Mouse (Mus musculus) heart, postnatal 36 days (tissue): Measurements from ENCODE around the gene Nkd1. TPM values are rescaled to one million over a fixed set of nuclear protein-coding genes. Genes with fewer than 3 reads are reported as not detected.

Experiments
- DNase-seq, 2 experiments: peaks; one replicate each; pipeline ENCODE4 v3.0.0; 2021 to 2022
- intact Hi-C: fragments of 180-260 bp; cut with DNase I; formaldehyde crosslinking; loops from one replicate; pipeline ENCODE4 v1.15.1; 2025
- total RNA-seq, 2 experiments: library from RNA; stranded (reverse); gene quantifications; 2 replicates each; pipeline ENCODE4 v1.2.3; 2021

The Nkd1 gene
- total RNA-seq, 2 experiments from 2014 or later = 2.5 to 3.4 TPM

- intact Hi-C loops = no loop called here
- DNase-seq = peak; percentile 26 to 34
Measured at GRCm38 (mm10) chr8:88537998-88538975, 17.1 kb downstream of the Nkd1 start.

GRCm38 (mm10) chr8:88538976-88539371, 17.8 kb downstream of the Nkd1 start:
- intact Hi-C loops = no loop called here
- no peak for DNase-seq

GRCm38 (mm10) chr8:88539963-88540362, 18.8 kb downstream of the Nkd1 start:
- no peak for DNase-seq
- intact Hi-C loops = no loop called here

- intact Hi-C loops = no loop called here
- no peak for DNase-seq
Measured at GRCm38 (mm10) chr8:88542596-88543213, 21.6 kb downstream of the Nkd1 start.

- DNase-seq = no peak
- intact Hi-C loops = no loop called here
Measured at GRCm38 (mm10) chr8:88544677-88545076, 23.5 kb downstream of the Nkd1 start.

- intact Hi-C loops = no loop called here
- no peak for DNase-seq
Measured at GRCm38 (mm10) chr8:88545441-88545840, 24.3 kb downstream of the Nkd1 start.

GRCm38 (mm10) chr8:88546032-88546732, 25.0 kb downstream of the Nkd1 start:
- no peak for DNase-seq
- intact Hi-C loops = no loop called here

GRCm38 (mm10) chr8:88555669-88556068, 34.5 kb downstream of the Nkd1 start:
- intact Hi-C loops = no loop called here
- peak; percentile 67 to 72 for DNase-seq

GRCm38 (mm10) chr8:88559985-88560473, 38.9 kb downstream of the Nkd1 start:
- intact Hi-C loops = no loop called here
- DNase-seq = no peak

GRCm38 (mm10) chr8:88561402-88561801, 40.2 kb downstream of the Nkd1 start:
- intact Hi-C loops = no loop called here
- no peak for DNase-seq

GRCm38 (mm10) chr8:88564256-88564903, 43.2 kb downstream of the Nkd1 start:
- intact Hi-C loops = no loop called here

GRCm38 (mm10) chr8:88566119-88566518, 45.0 kb downstream of the Nkd1 start:
- intact Hi-C loops = no loop called here
- DNase-seq = no peak

More at GRCm38 (mm10) chr8:88564256-88564903, 43.2 kb downstream of the Nkd1 start:
- DNase-seq = no peak

- intact Hi-C loops = no loop called here
- peak; percentile 17 to 42 for DNase-seq
Measured at GRCm38 (mm10) chr8:88567314-88568121, 46.4 kb downstream of the Nkd1 start.

GRCm38 (mm10) chr8:88568211-88568610, 47.1 kb downstream of the Nkd1 start:
- intact Hi-C loops = no loop called here
- no peak for DNase-seq

- intact Hi-C loops = no loop called here
- no peak for DNase-seq
Measured at GRCm38 (mm10) chr8:88569366-88569765, 48.2 kb downstream of the Nkd1 start.

- DNase-seq = no peak
- intact Hi-C loops = no loop called here
Measured at GRCm38 (mm10) chr8:88570293-88570998, 49.3 kb downstream of the Nkd1 start.

- intact Hi-C loops = no loop called here
- no peak for DNase-seq
Measured at GRCm38 (mm10) chr8:88571434-88572184, 50.5 kb downstream of the Nkd1 start.

- intact Hi-C loops = no loop called here
Measured at GRCm38 (mm10) chr8:88572185-88572909, 51.2 kb downstream of the Nkd1 start.

More at GRCm38 (mm10) chr8:88572185-88572909, 51.2 kb downstream of the Nkd1 start:
- DNase-seq = no peak
